Mouse (Mus musculus): ENCODE data around the gene Adk. TPM values are rescaled to one million over a fixed set of nuclear protein-coding genes. Genes with fewer than 3 reads are reported as not detected.

Adk gene
- total RNA-seq, 4 experiments from 2014 or later, result 88.2 to 104 (median 99.2) TPM

DNA sequence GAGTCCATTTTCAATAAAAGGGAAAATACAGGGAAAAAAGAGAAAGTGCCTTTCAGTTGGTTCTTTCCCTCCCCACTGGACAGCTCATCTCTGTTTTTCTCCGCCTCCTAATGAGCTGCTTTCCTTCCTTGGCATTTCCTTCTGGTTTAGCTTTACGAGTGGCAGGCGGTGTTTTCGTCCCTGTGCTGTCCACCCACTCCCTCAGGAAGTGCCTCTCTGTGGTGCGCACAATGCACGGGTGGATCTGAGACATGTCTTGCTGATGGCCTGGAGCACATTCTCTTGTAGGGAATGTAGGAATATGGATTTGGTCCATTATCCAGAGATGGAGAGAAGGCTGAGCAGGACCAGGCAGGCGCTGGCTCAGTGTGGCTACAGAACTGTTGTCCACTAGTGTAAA lies 47.0 kb downstream of the Adk start:
- DNase-seq (ENCODE audit: low spot score in 2 of 2), result no peak

- DNase-seq (ENCODE audit: low spot score in 2 of 2), result no peak
Observed at GRCm38 (mm10) chr14:21100876-21101275, 48.5 kb downstream of the Adk start.

GRCm38 (mm10) chr14:21101562-21101961 lies 49.2 kb downstream of the Adk start:
- DNase-seq (ENCODE audit: low spot score in 2 of 2), result no peak

GRCm38 (mm10) chr14:21102666-21103203 lies 50.4 kb downstream of the Adk start:
- DNase-seq (ENCODE audit: low spot score in 2 of 2), result no peak

GRCm38 (mm10) chr14:21105049-21105448 lies 52.7 kb downstream of the Adk start:
- DNase-seq (ENCODE audit: low spot score in 2 of 2), result no peak

DNA sequence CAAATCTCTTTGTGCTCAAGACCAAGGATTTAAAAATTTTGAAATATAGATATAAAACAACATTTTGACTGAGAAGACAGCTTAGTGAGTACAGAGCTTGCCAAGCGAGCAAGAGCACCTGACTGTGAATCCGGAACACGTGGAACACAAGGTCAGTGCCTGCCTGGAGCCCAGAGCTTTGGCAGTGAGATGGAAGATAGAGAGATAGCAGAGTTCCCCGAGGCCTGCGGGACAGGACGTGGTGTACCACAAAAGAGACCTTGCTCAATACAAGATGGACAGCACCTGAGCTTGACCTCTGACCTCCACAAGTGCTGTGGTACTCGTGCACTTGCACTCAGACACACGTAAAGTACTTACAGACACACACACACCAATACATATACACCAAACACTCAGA lies 54.2 kb downstream of the Adk start:
- DNase-seq (ENCODE audit: low spot score in 2 of 2), result no peak

DNA sequence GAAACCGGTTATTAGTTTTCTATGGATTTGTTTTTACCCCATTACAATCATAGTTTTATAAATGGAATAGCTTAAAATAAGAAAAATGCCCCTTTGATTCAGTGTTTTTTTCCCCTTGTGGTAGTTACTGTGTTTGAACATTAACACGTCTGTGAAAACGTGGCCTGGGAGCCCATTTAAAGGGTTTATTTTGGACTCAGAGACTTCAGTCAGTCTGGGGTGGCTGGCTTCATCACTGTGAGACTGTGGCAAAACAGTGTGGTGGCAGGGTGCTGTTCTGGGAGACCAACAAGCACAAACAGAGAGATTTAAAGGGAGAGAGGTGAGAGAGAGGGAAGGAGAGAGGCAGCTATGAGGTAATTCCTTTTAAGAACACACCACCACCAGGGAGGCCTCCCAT lies 55.2 kb downstream of the Adk start:
- no peak for DNase-seq (ENCODE audit: low spot score in 2 of 2)

DNA sequence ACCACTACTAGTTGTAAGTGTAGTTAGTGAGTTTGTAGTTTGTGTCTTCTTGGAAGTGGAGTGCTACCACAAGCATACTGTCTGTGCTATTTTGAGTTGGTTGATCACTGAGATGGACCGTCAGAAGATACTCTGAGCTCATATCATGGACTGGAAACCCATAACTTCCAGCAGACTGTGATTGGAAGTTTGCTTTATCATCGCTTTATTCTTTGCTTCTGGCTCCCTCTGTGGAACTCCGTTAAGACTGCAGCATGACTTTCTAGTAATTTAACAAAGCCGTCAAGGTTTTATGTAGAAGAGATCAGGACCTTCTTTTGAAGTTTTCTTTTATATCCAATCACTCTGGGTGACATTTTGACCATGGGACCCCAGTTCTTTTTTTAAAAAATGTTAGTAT lies 58.1 kb downstream of the Adk start:
- DNase-seq (ENCODE audit: low spot score in 2 of 2), result no peak

DNA sequence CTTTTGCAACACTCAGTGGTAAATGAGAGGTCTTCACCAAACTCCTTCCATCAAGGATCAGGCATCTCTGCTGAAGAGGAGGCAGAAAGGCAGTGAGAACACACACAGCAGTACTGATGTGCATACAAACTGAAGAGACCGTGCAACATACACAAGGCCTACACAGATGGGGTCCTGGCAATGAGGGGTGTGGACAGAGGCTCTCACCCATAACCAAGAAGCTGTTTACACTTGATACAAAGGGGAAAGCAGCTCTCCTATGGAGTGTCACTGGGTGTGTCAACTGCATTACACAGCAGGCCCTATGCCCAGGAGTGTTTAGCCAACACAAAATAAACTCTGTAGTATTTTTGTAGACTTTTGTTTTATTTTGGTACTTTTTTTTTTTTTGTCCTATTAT lies 59.1 kb downstream of the Adk start:
- no peak for DNase-seq (ENCODE audit: low spot score in 2 of 2)

- no peak for DNase-seq (ENCODE audit: low spot score in 2 of 2)
Observed at GRCm38 (mm10) chr14:21112174-21112573, 59.8 kb downstream of the Adk start.

GRCm38 (mm10) chr14:21112742-21113141 lies 60.4 kb downstream of the Adk start:
- DNase-seq (ENCODE audit: low spot score in 2 of 2), result no peak

DNA sequence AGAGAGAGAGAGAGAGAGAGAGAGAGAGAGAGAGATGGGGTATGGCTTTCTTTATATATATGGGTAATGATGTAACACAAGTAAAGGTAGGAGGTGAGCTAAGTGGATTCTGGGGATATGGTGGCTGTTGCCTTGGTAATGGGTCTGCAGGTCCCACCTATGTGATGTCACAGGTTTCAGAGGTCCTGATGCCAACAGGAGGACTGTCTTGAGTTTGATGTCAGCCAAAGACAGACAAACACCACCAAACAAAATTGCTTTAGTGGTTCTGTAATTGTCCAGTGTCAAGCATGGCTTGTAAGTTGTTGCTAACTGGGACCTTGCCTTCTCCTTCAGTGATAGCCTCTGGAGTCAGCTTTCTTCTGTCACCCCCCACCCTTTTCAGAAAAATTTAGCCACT lies 62.0 kb downstream of the Adk start:
- DNase-seq (ENCODE audit: low spot score in 2 of 2), result no peak

GRCm38 (mm10) chr14:21115318-21115717 lies 62.9 kb downstream of the Adk start:
- DNase-seq (ENCODE audit: low spot score in 2 of 2), result no peak

DNA sequence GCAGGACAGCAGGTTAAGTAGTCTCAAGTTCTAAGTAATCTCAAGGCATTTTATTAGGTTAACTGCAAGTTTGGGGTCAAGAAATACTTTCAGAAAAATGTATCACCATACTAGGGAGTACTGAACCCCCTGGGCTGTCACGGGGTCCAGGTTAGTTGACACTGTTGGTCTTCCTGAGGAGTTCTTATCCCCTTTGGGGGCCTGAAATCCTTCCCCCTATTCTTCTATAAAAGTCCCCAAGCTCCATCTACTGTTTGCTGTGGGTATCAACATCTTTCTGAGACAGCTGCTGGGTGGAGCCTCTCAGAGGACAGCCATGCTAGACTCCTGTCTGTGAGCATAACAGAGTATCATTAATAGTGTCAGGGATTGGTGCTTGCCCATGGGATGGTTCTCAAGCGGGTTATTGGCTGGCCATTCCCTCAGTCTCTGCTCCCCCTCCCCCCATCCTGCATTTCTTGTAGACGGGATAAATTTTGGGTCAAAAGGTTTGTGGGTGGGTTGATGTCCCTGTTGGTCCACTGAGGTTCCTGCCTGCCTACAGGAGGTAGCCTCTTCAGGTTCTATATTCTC lies 63.6 kb downstream of the Adk start:
- DNase-seq (ENCODE audit: low spot score in 2 of 2), result no peak

- no peak for DNase-seq (ENCODE audit: low spot score in 2 of 2)
Observed at GRCm38 (mm10) chr14:21118095-21118494, 65.7 kb downstream of the Adk start.

DNA sequence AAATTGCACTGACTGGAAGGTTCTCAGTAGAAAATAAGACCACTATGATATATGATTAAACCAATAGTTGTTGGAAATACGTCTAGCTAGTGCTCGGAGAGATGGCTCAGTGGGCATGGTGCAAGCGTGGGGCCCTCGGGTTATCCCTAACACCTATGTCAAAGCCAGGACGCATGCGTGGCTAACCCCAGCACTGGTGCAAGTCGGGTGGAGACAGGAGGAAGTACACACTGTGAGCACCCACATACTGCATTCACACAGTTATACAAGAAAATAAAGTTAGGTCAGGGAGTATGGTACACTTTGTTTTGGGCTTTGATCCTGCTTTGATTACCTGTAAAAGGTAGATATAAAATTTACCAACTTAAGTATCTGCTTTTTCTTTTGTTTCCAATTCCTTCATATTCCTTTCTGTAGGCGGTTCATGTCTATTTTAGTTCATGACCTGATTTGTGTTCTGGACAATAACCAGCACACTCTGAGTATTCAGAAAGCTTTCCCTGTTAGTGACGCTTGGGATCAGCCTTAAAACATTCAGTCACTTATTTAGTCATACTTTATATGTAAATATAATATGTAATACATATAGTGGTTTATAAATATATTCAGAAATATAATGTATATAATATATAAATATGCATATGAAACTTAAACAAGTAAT lies 67.4 kb downstream of the Adk start:
- no peak for DNase-seq (ENCODE audit: low spot score in 2 of 2)

DNA sequence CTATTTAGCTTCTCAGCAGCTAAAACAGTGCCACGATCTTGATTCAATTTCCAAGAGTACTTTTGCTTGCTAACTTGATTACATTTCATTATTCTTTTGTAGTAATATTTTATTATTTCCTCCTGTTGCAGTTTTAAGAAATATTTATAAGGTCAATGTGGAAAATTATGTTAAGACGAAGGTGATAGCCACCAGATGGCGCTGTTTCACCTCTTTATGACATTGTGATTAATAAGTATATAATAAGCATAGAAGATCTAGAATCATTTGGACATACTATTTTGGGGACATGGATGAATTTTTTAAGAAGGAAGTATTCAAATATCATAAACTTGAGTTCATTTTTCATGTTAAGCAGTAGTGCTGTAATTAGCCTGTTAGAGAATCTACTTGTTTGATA lies 68.1 kb downstream of the Adk start:
- DNase-seq (ENCODE audit: low spot score in 2 of 2), result no peak

GRCm38 (mm10) chr14:21127215-21127614 lies 74.8 kb downstream of the Adk start:
- DNase-seq (ENCODE audit: low spot score in 2 of 2), result no peak

- peak; percentile 20 to 28 for DNase-seq (ENCODE audit: low spot score in 2 of 2)
Observed at GRCm38 (mm10) chr14:21136906-21137305, 84.5 kb downstream of the Adk start.

GRCm38 (mm10) chr14:21142603-21143002 lies 90.2 kb downstream of the Adk start:
- no peak for DNase-seq (ENCODE audit: low spot score in 2 of 2)

- no peak for DNase-seq (ENCODE audit: low spot score in 2 of 2)
Observed at GRCm38 (mm10) chr14:21143406-21144115, 91.2 kb downstream of the Adk start.

- no peak for DNase-seq (ENCODE audit: low spot score in 2 of 2)
Observed at GRCm38 (mm10) chr14:21147171-21147570, 94.8 kb downstream of the Adk start.

DNA sequence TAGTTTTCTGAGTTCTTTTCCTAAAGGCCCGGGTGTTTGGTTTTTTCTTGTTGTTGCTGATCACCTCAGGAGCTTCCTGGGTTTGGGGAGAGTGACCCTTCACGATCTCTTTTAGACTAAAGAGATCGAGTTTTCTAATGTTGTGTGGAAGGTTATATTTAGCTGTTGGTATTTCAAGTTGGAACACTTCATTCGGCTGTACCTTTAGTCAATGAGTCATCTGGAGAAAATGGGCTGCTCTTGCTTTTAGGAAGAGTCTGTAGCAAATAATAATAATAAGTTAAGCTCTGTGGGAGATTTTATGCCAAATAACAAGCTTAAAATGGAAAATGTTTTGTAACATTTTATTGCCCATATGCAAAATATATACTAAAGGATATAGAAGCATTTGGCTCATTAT lies 97.9 kb downstream of the Adk start:
- DNase-seq (ENCODE audit: low spot score in 2 of 2), result no peak
